Mouse (Mus musculus) neural tube, embryonic 13.5 days (tissue): Measurements from ENCODE around the gene Pold2. TPM values are rescaled to one million over a fixed set of nuclear protein-coding genes. Genes with fewer than 3 reads are reported as not detected.

Source experiments
- ATAC-seq: fragments of 200-750 bp; cut with Nextera tagmentation; 2 replicates; pipeline ENCODE4 v1.8.0; 2017; ENCODE audit warnings: low read depth, mild to moderate bottlenecking, moderate TSS enrichment, moderate library complexity
- H3K27ac ChIP-seq: fragments of 300-500 bp; sonication (generic); replicated peaks from 2 replicates; pipeline ENCODE4 v1.5.1; 2015; ENCODE audit warnings: moderate library complexity, mild to moderate bottlenecking, inconsistent platforms
- H3K27me3 ChIP-seq: fragments of 300-500 bp; sonication (generic); 2 replicates; pipeline ENCODE4 v1.6.1; 2015; ENCODE audit warnings: mild to moderate bottlenecking, inconsistent platforms
- H3K36me3 ChIP-seq: fragments of 300-500 bp; sonication (generic); 2 replicates; pipeline ENCODE4 v1.6.1; 2015; ENCODE audit warnings: mild to moderate bottlenecking, inconsistent platforms
- H3K4me1 ChIP-seq: fragments of 300-500 bp; sonication (generic); replicated peaks from 2 replicates; pipeline ENCODE4 v1.6.1; 2015; ENCODE audit warnings: inconsistent platforms
- H3K4me2 ChIP-seq: fragments of 300-500 bp; sonication (generic); 2 replicates; pipeline ENCODE4 v1.6.1; 2015; ENCODE audit warnings: inconsistent platforms, mild to moderate bottlenecking, moderate library complexity
- H3K4me3 ChIP-seq: fragments of 300-500 bp; sonication (generic); 2 replicates; pipeline ENCODE4 v1.5.1; 2015; ENCODE audit warnings: mild to moderate bottlenecking, inconsistent platforms
- H3K9ac ChIP-seq: fragments of 300-500 bp; sonication (generic); 2 replicates; pipeline ENCODE4 v1.6.1; 2015; ENCODE audit warnings: moderate library complexity, mild to moderate bottlenecking, inconsistent platforms
- H3K9me3 ChIP-seq: fragments of 300-500 bp; sonication (generic); 2 replicates; pipeline ENCODE4 v1.6.1; 2016; ENCODE audit warnings: inconsistent platforms
- WGBS: fragments of 180-500 bp; shearing (Covaris S2); methylation state at CpG from one replicate; pipeline ENCODE4 v1.1.7; 2015; 5-methylcytosine and 5-hydroxymethylcytosine counted together
- polyA plus RNA-seq: library from polyadenylated mRNA; unstranded; fragments of >200 nt; fragmentation: Nextera tagmentation; extraction: Ambion mirVana; gene quantifications from 2 replicates; pipeline ENCODE4 v1.2.1, GENCODE M21; 2015

Gene Pold2
- polyA plus RNA-seq, 1 experiment from 2014 or later = 59.0 TPM

GRCm38 (mm10) chr11:5908642-5909041, 30.6 kb upstream of the Pold2 start:
- WGBS = 82% methylated on average over 4 of the region's 4 CpGs
- ATAC-seq = no peak
- H3K36me3 ChIP-seq = no peaks in the 10 kb centered on the region

DNA sequence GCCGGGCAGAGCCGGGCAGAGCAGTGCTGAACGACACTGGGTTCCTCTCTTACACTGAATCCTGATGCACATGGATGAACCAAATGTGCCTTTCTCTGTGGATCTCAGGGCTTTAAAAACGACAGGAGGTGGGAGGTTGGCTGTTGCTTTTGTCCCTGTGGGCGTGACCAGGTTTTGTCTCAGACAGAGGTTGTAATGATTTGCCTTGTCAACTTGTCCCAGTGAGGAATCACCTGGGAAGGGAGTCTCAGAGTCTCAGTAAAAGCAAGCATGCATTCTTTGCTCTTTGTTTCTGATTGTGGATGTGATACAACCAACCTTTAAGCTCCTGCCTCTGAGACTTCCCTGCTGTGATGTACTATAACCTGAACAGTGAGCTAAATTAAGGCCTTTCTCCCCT, 29.0 kb upstream of the Pold2 start:
- Histone ChIP-seq H3K9ac (no peak overlapping the region), H3K36me3 (no peaks in the 10 kb centered on the region), H3K4me1 (peaks cover 20% of the 10 kb centered on the region), H3K4me3 (no peak overlapping the region), H3K9me3 (no peaks in the 10 kb centered on the region), H3K27ac (no peak overlapping the region), H3K4me2 (no peak overlapping the region), H3K27me3 (no peaks in the 10 kb centered on the region)
- ATAC-seq = no peak
- 30% methylated on average over 5 of the region's 5 CpGs for WGBS

More at GRCm38 (mm10) chr11:5908642-5909041, 30.6 kb upstream of the Pold2 start:
- Histone ChIP-seq H3K4me1 (peaks cover 16% of the 10 kb centered on the region), H3K27me3 (no peaks in the 10 kb centered on the region), H3K9ac (no peak overlapping the region), H3K4me3 (no peak overlapping the region), H3K4me2 (no peak overlapping the region), H3K9me3 (no peaks in the 10 kb centered on the region), H3K27ac (no peak overlapping the region)

DNA sequence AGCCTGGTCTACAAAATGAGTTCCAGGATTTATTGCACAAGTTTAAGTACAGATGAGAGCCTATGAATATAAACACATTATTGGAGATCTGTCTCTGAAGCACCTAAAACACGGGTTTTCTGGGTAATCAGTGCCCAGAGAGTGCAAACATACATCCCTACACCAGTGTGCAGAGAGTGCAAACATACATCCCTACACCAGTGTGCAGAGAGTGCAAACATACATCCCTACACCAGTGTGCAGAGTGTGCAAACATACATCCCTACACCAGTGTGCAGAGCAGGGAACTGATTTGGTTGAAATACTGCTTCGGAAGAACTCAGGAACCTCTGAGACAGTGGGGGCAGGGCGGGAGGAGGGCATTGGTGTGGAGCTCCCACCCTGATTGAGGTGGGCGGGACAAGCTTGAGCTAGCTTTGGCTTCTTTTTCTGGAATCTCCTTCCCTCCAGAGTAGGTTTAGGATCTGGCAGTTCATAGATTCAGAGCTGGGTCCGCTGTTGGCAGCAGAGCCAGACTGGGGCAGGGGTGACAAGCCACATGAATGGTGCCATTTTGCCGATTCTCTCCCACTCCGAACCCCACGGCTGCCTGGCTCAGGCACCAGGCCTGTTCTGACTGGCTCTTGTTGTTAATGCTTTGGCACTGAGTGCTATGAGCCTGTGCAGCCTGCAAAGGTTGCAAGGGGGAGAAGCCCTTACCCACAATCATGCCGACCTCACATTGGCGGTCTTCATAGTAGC, 27.9 kb upstream of the Pold2 start:
- Histone ChIP-seq H3K36me3 (no peaks in the 10 kb centered on the region), H3K9ac (no peak overlapping the region), H3K4me3 (no peak overlapping the region), H3K27me3 (no peaks in the 10 kb centered on the region), H3K4me1 (peaks cover 31% of the 10 kb centered on the region), H3K27ac (no peak overlapping the region), H3K9me3 (no peaks in the 10 kb centered on the region), H3K4me2 (no peak overlapping the region)
- WGBS = 79% methylated on average over 10 of the region's 10 CpGs
- no peak for ATAC-seq

DNA sequence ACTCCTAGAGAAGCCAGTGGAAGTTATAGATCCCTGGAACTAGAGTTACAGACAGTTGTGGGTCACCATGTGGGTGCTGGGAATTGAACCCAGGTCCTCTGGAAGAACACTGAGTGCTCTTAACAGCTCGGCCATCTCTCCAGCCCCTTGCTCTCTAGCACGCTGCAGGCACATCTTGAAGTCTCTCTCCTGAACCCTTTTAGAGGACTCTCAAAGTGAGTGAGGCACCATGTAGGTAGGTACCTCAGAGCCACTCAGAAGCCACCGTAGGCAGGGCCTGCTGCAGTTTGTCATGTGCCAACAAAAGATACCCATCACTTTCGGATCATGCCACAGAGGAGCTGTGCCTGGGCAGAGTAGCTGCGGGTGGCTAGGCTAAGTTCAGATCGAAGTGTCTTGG, 26.8 kb upstream of the Pold2 start:
- Histone ChIP-seq H3K36me3 (no peaks in the 10 kb centered on the region), H3K4me3 (no peak overlapping the region), H3K9ac (no peak overlapping the region), H3K27me3 (0 out of 2 replicates have a peak, but pooled peaks cover 3% of the 10 kb centered on the region), H3K9me3 (no peaks in the 10 kb centered on the region), H3K4me1 (peaks cover 36% of the 10 kb centered on the region), H3K27ac (no peak overlapping the region), H3K4me2 (no peak overlapping the region)
- ATAC-seq = no peak
- 93% methylated on average over 6 of the region's 6 CpGs for WGBS

- Histone ChIP-seq H3K9me3 (no peaks in the 10 kb centered on the region), H3K4me3 (no peak overlapping the region), H3K9ac (no peak overlapping the region), H3K36me3 (no peaks in the 10 kb centered on the region), H3K4me1 (peaks cover 36% of the 10 kb centered on the region), H3K4me2 (no peak overlapping the region), H3K27ac (peak overlapping the region; percentile 24; the same call in 1 of the 2 replicates), H3K27me3 (0 out of 2 replicates have a peak, but pooled peaks cover 3% of the 10 kb centered on the region)
- ATAC-seq = no peak
- 72% methylated on average over 19 of the region's 19 CpGs for WGBS
These were observed 26.3 kb upstream of the Pold2 start for GRCm38 (mm10) chr11:5904357-5904756.

DNA sequence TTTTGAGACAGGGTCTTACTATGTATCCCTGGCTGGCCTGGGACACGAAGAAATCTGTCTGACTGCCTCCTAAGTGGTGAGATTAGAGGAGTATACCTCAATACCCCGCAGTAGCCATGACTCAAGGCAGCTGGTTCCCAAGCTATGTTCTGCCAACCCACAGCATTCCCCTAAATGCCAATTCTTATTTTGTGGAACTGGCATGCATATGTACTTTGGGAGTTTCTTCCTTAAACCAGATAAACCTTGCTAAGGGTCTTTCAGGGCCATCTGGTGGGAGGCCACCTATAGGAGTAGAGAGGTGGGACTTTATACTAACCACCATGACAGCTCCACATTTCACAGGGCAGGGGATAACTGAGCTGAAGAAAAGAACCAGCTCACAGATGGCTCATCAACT, 25.8 kb upstream of the Pold2 start:
- no peak overlapping the region for H3K9ac ChIP-seq
- WGBS = 84% methylated on average over 2 of the region's 2 CpGs
- no peak for ATAC-seq
- H3K4me2 ChIP-seq = no peak overlapping the region
- no peaks in the 10 kb centered on the region for H3K9me3 ChIP-seq
- no peaks in the 10 kb centered on the region for H3K36me3 ChIP-seq
- H3K27ac ChIP-seq = peak overlapping the region; percentile 24; the same call in 1 of the 2 replicates
- H3K4me3 ChIP-seq = no peak overlapping the region
- H3K27me3 ChIP-seq = peaks cover 5% of the 10 kb centered on the region; the same call in 1 of the 2 replicates
- peaks cover 36% of the 10 kb centered on the region for H3K4me1 ChIP-seq

- Histone ChIP-seq H3K27me3 (peaks cover 20% of the 10 kb centered on the region), H3K4me1 (peaks cover 43% of the 10 kb centered on the region), H3K4me2 (peak overlapping the region; percentile 71), H3K9me3 (no peaks in the 10 kb centered on the region), H3K27ac (peak overlapping the region; percentile 87), H3K9ac (peak overlapping the region; percentile 75), H3K36me3 (no peaks in the 10 kb centered on the region), H3K4me3 (peak overlapping the region; percentile 41)
- 2% methylated on average over 6 of the region's 6 CpGs for WGBS
- ATAC-seq = peak; percentile 37; the same call in 1 of the 2 replicates
These were observed 24.3 kb upstream of the Pold2 start for GRCm38 (mm10) chr11:5902390-5902789.

GRCm38 (mm10) chr11:5901950-5902349, 23.9 kb upstream of the Pold2 start:
- Histone ChIP-seq H3K36me3 (no peaks in the 10 kb centered on the region), H3K9me3 (no peaks in the 10 kb centered on the region), H3K9ac (peak overlapping the region; percentile 75), H3K27me3 (peaks cover 22% of the 10 kb centered on the region), H3K4me3 (peak overlapping the region; percentile 41), H3K27ac (peak overlapping the region; percentile 87), H3K4me1 (peaks cover 47% of the 10 kb centered on the region), H3K4me2 (peak overlapping the region; percentile 71)
- WGBS = under 1% methylated on average over 32 of the region's 32 CpGs
- ATAC-seq = peak; percentile 79

GRCm38 (mm10) chr11:5901320-5901719, 23.2 kb upstream of the Pold2 start:
- Histone ChIP-seq H3K27ac (peak overlapping the region; percentile 87), H3K4me3 (peak overlapping the region; percentile 41), H3K27me3 (peaks cover 22% of the 10 kb centered on the region), H3K9me3 (no peaks in the 10 kb centered on the region), H3K4me1 (peaks cover 47% of the 10 kb centered on the region), H3K4me2 (peak overlapping the region; percentile 71), H3K36me3 (no peaks in the 10 kb centered on the region), H3K9ac (peak overlapping the region; percentile 75)
- WGBS = 17% methylated on average over 3 of the region's 3 CpGs
- ATAC-seq = no peak

DNA sequence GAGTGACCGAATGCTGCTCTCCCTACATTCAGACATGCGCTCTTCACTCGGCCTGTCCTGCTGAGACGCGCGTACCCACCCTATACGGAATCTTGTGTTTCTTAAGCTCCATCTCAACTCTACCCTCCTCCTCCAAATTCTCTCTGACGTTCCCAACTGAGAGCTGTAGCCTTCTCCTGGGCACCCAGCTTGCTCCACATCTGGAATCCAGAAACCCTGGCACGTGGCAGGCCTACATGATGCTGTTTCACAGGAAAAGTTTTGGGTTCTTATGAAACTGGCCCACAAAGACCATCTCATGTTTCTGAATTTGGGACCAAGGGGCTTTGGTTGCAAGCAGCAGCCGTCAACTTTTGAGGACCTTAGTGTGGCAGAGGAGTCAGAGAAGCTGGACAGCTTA, 21.2 kb upstream of the Pold2 start:
- Histone ChIP-seq H3K27ac (no peak overlapping the region), H3K9me3 (no peaks in the 10 kb centered on the region), H3K4me3 (no peak overlapping the region), H3K36me3 (no peaks in the 10 kb centered on the region), H3K4me1 (peaks cover 44% of the 10 kb centered on the region), H3K9ac (no peak overlapping the region), H3K27me3 (peaks cover 22% of the 10 kb centered on the region), H3K4me2 (no peak overlapping the region)
- 92% methylated on average over 10 of the region's 10 CpGs for WGBS
- no peak for ATAC-seq

DNA sequence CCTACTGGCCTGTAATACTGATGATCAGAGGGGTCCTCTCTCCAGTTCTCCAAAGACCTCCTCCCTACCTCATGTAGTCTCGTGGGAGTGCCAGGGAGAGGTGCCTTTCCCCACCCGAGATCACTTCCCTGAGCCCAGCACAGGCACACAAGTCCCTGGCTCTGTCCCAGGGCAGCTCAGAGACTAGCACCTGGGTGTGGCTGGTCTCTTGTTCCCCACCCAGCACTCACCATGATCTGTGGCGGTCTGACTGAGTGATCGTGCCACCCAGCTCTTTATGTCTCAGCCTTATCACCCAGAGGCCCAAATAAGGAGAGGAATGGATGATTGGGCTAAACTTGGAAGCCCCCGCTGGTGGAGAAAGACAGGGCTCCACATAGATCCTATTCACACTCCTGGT, 20.4 kb upstream of the Pold2 start, which contains the start of gene Myl7:
Gene Myl7 (minus strand): TSS at position 252 of the 400 bp plus-strand sequence.
- H3K4me1 ChIP-seq = peaks cover 43% of the 10 kb centered on the region
- no peak within 1 kb of the TSS for H3K4me2 ChIP-seq
- H3K4me3 ChIP-seq = no peak within 1 kb of the TSS
- ATAC-seq = no peak
- H3K9ac ChIP-seq = no peak within 1 kb of the TSS
- no peaks in the 10 kb centered on the region for H3K36me3 ChIP-seq
- peaks cover 22% of the 10 kb centered on the region for H3K27me3 ChIP-seq
- H3K27ac ChIP-seq = no peak within 1 kb of the TSS
- no peaks in the 10 kb centered on the region for H3K9me3 ChIP-seq
- 77% methylated on average over 5 of the region's 5 CpGs for WGBS

DNA sequence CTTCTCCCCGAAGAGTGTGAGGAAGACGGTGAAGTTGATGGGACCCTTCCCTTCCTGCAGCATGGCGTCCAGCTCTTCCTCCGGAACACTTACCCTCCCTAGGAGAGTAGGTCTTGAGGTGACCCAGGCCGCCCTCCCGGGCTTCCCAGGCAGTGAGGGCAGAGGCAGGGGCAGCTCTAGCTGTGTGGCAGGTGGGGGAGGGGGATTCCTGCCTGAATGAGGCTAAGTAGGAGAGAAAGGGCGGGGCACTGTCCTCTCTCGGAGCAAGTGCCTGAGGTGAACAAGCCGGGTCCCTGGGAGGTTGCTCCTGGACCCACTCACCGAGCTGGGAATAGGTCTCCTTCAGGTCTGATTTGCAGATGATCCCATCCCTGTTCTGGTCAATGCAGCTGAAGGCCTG, 19.7 kb upstream of the Pold2 start:
- H3K4me2 ChIP-seq = no peak overlapping the region
- H3K9ac ChIP-seq = no peak overlapping the region
- WGBS = 12% methylated on average over 10 of the region's 10 CpGs

More for the DNA sequence above, 19.7 kb upstream of the Pold2 start:
- Histone ChIP-seq H3K4me3 (no peak overlapping the region), H3K9me3 (no peaks in the 10 kb centered on the region), H3K36me3 (no peaks in the 10 kb centered on the region), H3K27me3 (peaks cover 22% of the 10 kb centered on the region), H3K4me1 (peaks cover 44% of the 10 kb centered on the region), H3K27ac (no peak overlapping the region)
- no peak for ATAC-seq
